Mouse (Mus musculus) midbrain, embryonic 14.5 days (tissue): ENCODE measurements around the gene Ccnl2. TPM values are rescaled to one million over a fixed set of nuclear protein-coding genes. Genes with fewer than 3 reads are reported as not detected.

ENCODE experiments used
- ATAC-seq: fragments of 200-750 bp; cut with Nextera tagmentation; 2 replicates; pipeline ENCODE4 v1.8.0; 2017; ENCODE audit warnings: moderate number of reproducible peaks, moderate library complexity; ENCODE audit not compliant: low FRiP score, low TSS enrichment
- DNase-seq: peaks from one replicate; pipeline ENCODE4 v3.0.0-alpha.2; 2015
- H3K27ac ChIP-seq: fragments of 300-500 bp; sonication (generic); replicated peaks from 2 replicates; pipeline ENCODE4 v1.5.1; 2014; ENCODE audit warnings: mild to moderate bottlenecking, low read depth, low read length, moderate library complexity
- H3K27me3 ChIP-seq: fragments of 300-500 bp; sonication (generic); 2 replicates; pipeline ENCODE4 v1.6.1; 2014; ENCODE audit warnings: low read length, control low read depth, mixed read lengths; ENCODE audit not compliant: control insufficient read depth, insufficient read depth
- H3K36me3 ChIP-seq: fragments of 300-500 bp; sonication (generic); 2 replicates; pipeline ENCODE4 v1.6.1; 2014; ENCODE audit warnings: low read length, control low read depth; ENCODE audit not compliant: control insufficient read depth, insufficient read depth
- H3K4me1 ChIP-seq: fragments of 300-500 bp; sonication (generic); 2 replicates; pipeline ENCODE4 v1.6.1; 2014; ENCODE audit warnings: mild to moderate bottlenecking, antibody characterized with exemption, low read length, control low read depth; ENCODE audit not compliant: control insufficient read depth, insufficient read depth
- H3K4me2 ChIP-seq: fragments of 300-500 bp; sonication (generic); 2 replicates; pipeline ENCODE4 v1.6.1; 2014; ENCODE audit warnings: mild to moderate bottlenecking, low read length, moderate library complexity
- H3K4me3 ChIP-seq: fragments of 300-500 bp; sonication (generic); replicated peaks from 2 replicates; pipeline ENCODE4 v1.5.1; 2014; ENCODE audit warnings: low read depth, low read length
- H3K9ac ChIP-seq: fragments of 300-500 bp; sonication (generic); replicated peaks from 2 replicates; pipeline ENCODE4 v1.6.1; 2014; ENCODE audit warnings: mild to moderate bottlenecking, low read length, moderate library complexity
- H3K9me3 ChIP-seq: fragments of 300-500 bp; sonication (generic); 2 replicates; pipeline ENCODE4 v1.6.1; 2016; ENCODE audit warnings: low read length, control low read depth, mixed read lengths; ENCODE audit not compliant: control insufficient read depth
- WGBS: fragments of 180-500 bp; shearing (Covaris S2); extraction: QIAGEN DNeasy Blood & Tissue Kit; methylation state at CpG from one replicate; pipeline ENCODE4 v1.1.7; 2014; 5-methylcytosine and 5-hydroxymethylcytosine counted together
- polyA plus RNA-seq: library from polyadenylated mRNA; unstranded; fragments of >200 nt; fragmentation: Nextera tagmentation; extraction: Ambion mirVana; gene quantifications from 2 replicates; pipeline ENCODE4 v1.2.1, GENCODE M21; 2014

Gene Ccnl2
- 134 and 162 TPM in 2 replicates for polyA plus RNA-seq

GRCm38 (mm10) chr4:155811929-155812664 is at the start of gene Ccnl2:
Gene Ccnl2, plus strand, starts transcription at chr4:155812489.
- peak within 1 kb of the TSS; percentile 87 for H3K27ac ChIP-seq
- WGBS: under 1% methylated on average over 60 of the region's 60 CpGs
- no peaks in the 10 kb centered on the region for H3K27me3 ChIP-seq
- peak; percentile 98 for DNase-seq
- H3K4me2 ChIP-seq: peak within 1 kb of the TSS; percentile 96
- peaks cover 18% of the 10 kb centered on the region for H3K4me1 ChIP-seq
- no peaks in the 10 kb centered on the region for H3K9me3 ChIP-seq
- peak within 1 kb of the TSS; percentile 99 for H3K9ac ChIP-seq
- H3K36me3 ChIP-seq: peaks cover 75% of the 10 kb centered on the region
- peak; percentile 99 for ATAC-seq
- peak within 1 kb of the TSS; percentile 99 for H3K4me3 ChIP-seq

GRCm38 (mm10) chr4:155769496-155769879 is 42.8 kb upstream of the Ccnl2 start:
- no peak for ATAC-seq
- no peak for DNase-seq
- peak overlapping the region; percentile 47 for H3K4me3 ChIP-seq
- H3K4me1 ChIP-seq: peaks cover 13% of the 10 kb centered on the region; the same call in 1 of the 2 replicates
- H3K36me3 ChIP-seq: no peaks in the 10 kb centered on the region
- no peaks in the 10 kb centered on the region for H3K9me3 ChIP-seq
- peak overlapping the region; percentile 73 for H3K9ac ChIP-seq
- peak overlapping the region; percentile 73 for H3K4me2 ChIP-seq
- peaks cover 19% of the 10 kb centered on the region; the same call in 1 of the 2 replicates for H3K27me3 ChIP-seq
- peak overlapping the region; percentile 70 for H3K27ac ChIP-seq
- WGBS: 53% methylated on average over 5 of the region's 5 CpGs

GRCm38 (mm10) chr4:155769880-155770512 is 42.3 kb upstream of the Ccnl2 start:
- Histone ChIP-seq H3K4me1 (peaks cover 18% of the 10 kb centered on the region; the same call in 1 of the 2 replicates), H3K4me2 (peak overlapping the region; percentile 73), H3K9me3 (no peaks in the 10 kb centered on the region), H3K4me3 (peak overlapping the region; percentile 47), H3K27ac (peak overlapping the region; percentile 70), H3K9ac (peak overlapping the region; percentile 73), H3K27me3 (peaks cover 19% of the 10 kb centered on the region; the same call in 1 of the 2 replicates), H3K36me3 (no peaks in the 10 kb centered on the region)
- peak; percentile 94 for DNase-seq
- WGBS: under 1% methylated on average over 38 of the region's 39 CpGs
- peak; percentile 86 for ATAC-seq

- Histone ChIP-seq H3K9ac (peak overlapping the region; percentile 73), H3K4me1 (peaks cover 19% of the 10 kb centered on the region; the same call in 1 of the 2 replicates), H3K27ac (0 out of 2 replicates have a peak overlapping the region, but pooled peaks have one; percentile 20), H3K4me3 (peak overlapping the region; percentile 47), H3K4me2 (peak overlapping the region; percentile 73), H3K36me3 (no peaks in the 10 kb centered on the region), H3K27me3 (peaks cover 23% of the 10 kb centered on the region; the same call in 1 of the 2 replicates), H3K9me3 (no peaks in the 10 kb centered on the region)
- ATAC-seq (no peak; the same call in 1 of the 2 replicates), DNase-seq (no peak)
- 42% methylated on average over 24 of the region's 24 CpGs for WGBS
Observed at GRCm38 (mm10) chr4:155770626-155771025, 41.7 kb upstream of the Ccnl2 start.

GRCm38 (mm10) chr4:155771706-155772105 is 40.6 kb upstream of the Ccnl2 start:
- Histone ChIP-seq H3K9ac (no peak overlapping the region), H3K4me3 (no peak overlapping the region), H3K9me3 (no peaks in the 10 kb centered on the region), H3K36me3 (no peaks in the 10 kb centered on the region), H3K27ac (no peak overlapping the region), H3K4me1 (peaks cover 19% of the 10 kb centered on the region; the same call in 1 of the 2 replicates), H3K27me3 (peaks cover 24% of the 10 kb centered on the region; the same call in 1 of the 2 replicates), H3K4me2 (no peak overlapping the region)
- DNase-seq: no peak
- no peak for ATAC-seq
- 84% methylated on average over 2 of the region's 2 CpGs for WGBS

GRCm38 (mm10) chr4:155772786-155773185 is 39.5 kb upstream of the Ccnl2 start:
- Histone ChIP-seq H3K27ac (no peak overlapping the region), H3K4me3 (no peak overlapping the region), H3K36me3 (no peaks in the 10 kb centered on the region), H3K9ac (no peak overlapping the region), H3K9me3 (no peaks in the 10 kb centered on the region), H3K4me1 (peaks cover 19% of the 10 kb centered on the region; the same call in 1 of the 2 replicates), H3K27me3 (peaks cover 24% of the 10 kb centered on the region; the same call in 1 of the 2 replicates), H3K4me2 (peak overlapping the region; percentile 67; the same call in 1 of the 2 replicates)
- DNase-seq: no peak
- 88% methylated on average over 13 of the region's 13 CpGs for WGBS
- ATAC-seq: no peak

GRCm38 (mm10) chr4:155773335-155774078 is 38.8 kb upstream of the Ccnl2 start:
- no peak overlapping the region for H3K9ac ChIP-seq
- peaks cover 19% of the 10 kb centered on the region; the same call in 1 of the 2 replicates for H3K4me1 ChIP-seq
- DNase-seq (no peak), ATAC-seq (no peak)
- no peaks in the 10 kb centered on the region for H3K36me3 ChIP-seq
- no peaks in the 10 kb centered on the region for H3K9me3 ChIP-seq
- no peak overlapping the region for H3K27ac ChIP-seq
- 36% methylated on average over 5 of the region's 5 CpGs for WGBS
- peak overlapping the region; percentile 67 for H3K4me2 ChIP-seq
- peak overlapping the region; percentile 36 for H3K4me3 ChIP-seq
- H3K27me3 ChIP-seq: peaks cover 24% of the 10 kb centered on the region; the same call in 1 of the 2 replicates

GRCm38 (mm10) chr4:155774280-155774754 is 38.0 kb upstream of the Ccnl2 start, which contains the start of gene Vwa1:
Gene Vwa1, minus strand, starts transcription at chr4:155774698.
- Histone ChIP-seq H3K36me3 (no peaks in the 10 kb centered on the region), H3K4me2 (peak within 1 kb of the TSS; percentile 67), H3K9ac (peak within 1 kb of the TSS; percentile 52), H3K27ac (peak within 1 kb of the TSS; percentile 53), H3K27me3 (peaks cover 24% of the 10 kb centered on the region; the same call in 1 of the 2 replicates), H3K4me1 (peaks cover 19% of the 10 kb centered on the region; the same call in 1 of the 2 replicates), H3K4me3 (peak within 1 kb of the TSS; percentile 36), H3K9me3 (no peaks in the 10 kb centered on the region)
- WGBS: 1% methylated on average over 35 of the region's 35 CpGs
- DNase-seq (peak; percentile 90), ATAC-seq (peak; percentile 72)
